Mouse (Mus musculus): ENCODE data around the gene Cxcl10.

Cxcl10 gene

GRCm38 (mm10) chr5:92321631-92322400, 26.9 kb downstream of the Cxcl10 start:
- in situ Hi-C loops (cut with MboI, MseI) = no loop called here

GRCm38 (mm10) chr5:92318596-92318995, 30.1 kb downstream of the Cxcl10 start:
- in situ Hi-C loops (cut with MboI, MseI) = loop anchor here in 1 of 2 experiments (5.0 kb wide), 1 partner anchor 59 kb away; no protein-coding TSS in a partner anchor

DNA sequence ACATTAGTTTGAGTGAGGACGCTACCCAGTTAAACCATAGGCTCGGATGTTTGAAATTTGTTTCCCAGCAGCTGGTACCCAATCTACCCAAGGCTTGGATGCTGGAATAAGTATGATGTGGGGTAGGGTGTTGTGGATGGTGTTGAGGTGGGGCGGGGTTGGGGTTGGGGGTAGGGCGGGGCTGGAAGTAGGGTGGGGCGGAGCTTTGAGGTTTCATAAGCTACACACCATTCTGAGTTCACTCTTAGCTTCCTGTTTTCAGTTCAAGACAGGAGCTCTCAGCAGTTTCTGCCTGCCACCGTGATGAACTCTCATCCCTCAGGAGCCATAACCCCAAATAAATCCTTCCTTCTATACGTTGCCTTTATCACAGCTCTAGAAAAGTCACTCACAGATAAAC, 30.6 kb downstream of the Cxcl10 start:
- in situ Hi-C loops (cut with MboI, MseI) = loop anchor here in 1 of 2 experiments (5.0 kb wide), 1 partner anchor 59 kb away; no protein-coding TSS in a partner anchor

DNA sequence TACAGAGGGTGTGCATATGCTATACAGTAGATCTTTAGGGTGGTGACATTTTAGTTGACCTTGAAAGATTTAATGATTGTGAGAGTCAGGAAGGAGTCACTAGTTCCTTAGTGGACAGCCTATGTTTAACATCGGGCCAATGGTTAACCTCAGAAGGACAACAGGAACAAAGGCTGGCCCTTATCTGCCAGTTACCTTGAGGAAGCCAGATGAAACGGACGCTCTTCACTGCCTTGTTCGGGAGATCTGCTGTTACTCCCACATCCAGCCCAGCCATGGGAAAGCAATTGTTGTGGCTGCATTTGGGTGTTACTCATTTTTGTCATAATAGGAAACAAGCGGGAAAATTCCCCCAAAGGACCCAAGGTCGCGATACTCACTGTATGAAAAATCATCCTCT, 34.9 kb downstream of the Cxcl10 start:
- in situ Hi-C loops (cut with MboI, MseI) = loop anchor here in 1 of 2 experiments (5.0 kb wide), 1 partner anchor 69 kb away; no protein-coding TSS in a partner anchor

DNA sequence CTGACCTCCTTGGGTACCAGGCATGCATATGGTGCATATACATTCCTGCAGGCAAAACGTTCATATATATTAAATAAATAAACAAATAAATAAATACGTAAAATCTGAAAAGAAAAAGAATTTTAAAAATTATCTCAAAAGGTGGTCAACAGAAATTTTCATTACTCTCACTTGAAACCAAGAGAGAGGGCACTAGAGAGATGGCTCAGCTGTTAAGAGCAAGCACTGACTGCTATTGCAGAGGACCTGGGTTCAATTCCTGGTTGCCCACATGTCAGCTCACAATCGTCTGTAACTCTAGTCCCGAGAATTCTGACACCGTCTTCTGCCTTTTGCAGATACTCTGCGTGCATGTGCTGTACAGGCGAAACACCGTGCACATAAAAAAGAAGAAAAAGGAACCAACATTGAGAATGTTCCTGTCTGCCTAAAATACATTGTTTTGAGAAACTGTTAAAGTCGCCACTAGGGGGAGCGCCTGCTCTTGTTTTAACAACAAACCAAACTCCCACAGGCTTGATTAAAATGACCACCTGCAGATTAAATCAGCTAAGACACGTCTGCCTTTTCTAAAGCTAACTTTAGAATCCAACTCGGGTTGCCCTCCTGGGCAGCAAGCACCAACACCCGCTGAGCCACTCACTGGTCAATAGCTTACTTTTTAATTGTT, 36.5 kb downstream of the Cxcl10 start:
- in situ Hi-C loops (cut with MboI, MseI) = loop anchor here in 1 of 2 experiments (5.0 kb wide), 1 partner anchor 70 kb away; no protein-coding TSS in a partner anchor

GRCm38 (mm10) chr5:92309681-92310511, 38.8 kb downstream of the Cxcl10 start, which contains the start of gene Sdad1:
Gene Sdad1, minus strand, starts transcription at chr5:92310479.
- in situ Hi-C loops (cut with MboI, MseI) = loop anchor here in 1 of 2 experiments (5.0 to 10.0 kb wide), 2 partner anchors 72 to 1815 kb away; partner anchors contain the start of gene Afp

GRCm38 (mm10) chr5:92304291-92304690, 44.4 kb downstream of the Cxcl10 start:
- in situ Hi-C loops (cut with MboI, MseI) = loop anchor here in 1 of 2 experiments (10.0 kb wide), 1 partner anchor 1809 kb away; the partner anchor contains the start of gene Afp

DNA sequence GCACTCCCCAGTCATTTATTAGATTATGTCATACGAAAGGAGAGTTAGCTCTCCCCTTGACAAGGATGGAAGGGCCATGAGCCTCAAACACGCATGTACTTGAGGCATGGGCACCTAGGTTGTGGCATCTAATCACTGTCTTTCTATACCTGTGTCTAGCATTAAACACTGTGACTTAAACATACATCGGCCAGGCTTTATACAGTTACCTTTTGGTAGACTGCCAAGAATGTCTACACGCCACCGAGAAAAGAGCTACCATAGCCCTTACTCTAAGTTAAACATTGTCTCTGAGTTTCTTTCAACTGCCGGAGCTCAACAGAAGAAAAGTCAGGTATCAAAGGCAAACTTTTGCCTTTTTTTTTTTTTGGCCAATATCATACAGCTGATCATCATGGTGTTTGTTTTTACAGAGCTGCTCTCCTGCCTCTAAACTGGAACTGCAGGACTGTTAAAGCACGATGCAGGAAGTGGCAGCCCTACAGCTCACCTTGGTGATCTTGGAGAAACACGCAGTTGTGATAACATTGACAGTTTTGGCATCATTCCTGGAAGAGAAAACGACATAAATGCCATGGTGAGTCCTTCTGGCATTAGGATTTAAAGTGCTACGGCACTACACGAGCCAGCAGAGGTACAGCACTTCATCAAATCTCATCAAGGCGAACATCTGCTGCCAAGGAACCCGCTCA, 46.4 kb downstream of the Cxcl10 start:
- in situ Hi-C loops (cut with MboI, MseI) = loop anchor here in 1 of 2 experiments (10.0 kb wide), 1 partner anchor 1807 kb away; the partner anchor contains the start of gene Afp

Data from T-helper 17 cell (primary cell).